27 mouse cellular contexts compared by ENCODE assay signal in genomic region chr9:95226986-95227385, GRCm38 (mm10).
"Had no signal": no experiment of that assay in that cellular context is flagged by ENCODE, and none has a peak within 500 bp of the region (broad histone marks: within the 10 kb centered on the region; RNA-seq: fewer than 3 reads in every experiment).

No protein-coding gene starts in this region.

- H3K4me1 ChIP-seq: limb, embryonic 10.5 days; limb, embryonic 12.5 days; limb, embryonic 13.5 days; limb, embryonic 15.5 days; liver, embryonic 13.5 days; liver, embryonic 15.5 days; lung, embryonic 15.5 days; megakaryocyte, embryonic 14.5 days; midbrain, embryonic 10.5 days; midbrain, embryonic 12.5 days; midbrain, embryonic 13.5 days had no signal

- H3K27me3 ChIP-seq: limb, embryonic 12.5 days; limb, embryonic 13.5 days; limb, embryonic 15.5 days; liver, embryonic 12.5 days; liver, embryonic 13.5 days; liver, embryonic 15.5 days; lung, embryonic 15.5 days; megakaryocyte, embryonic 14.5 days; midbrain, embryonic 12.5 days; midbrain, embryonic 13.5 days; midbrain, embryonic 15.5 days had no signal

- DNase-seq: left cerebral cortex, postnatal 4 days; liver; liver, embryonic 13.5 days; liver, postnatal 0 days; lung, adult 18-20 months; lung, adult 2 months; lung, embryonic 14.5 days; lung, postnatal 10 days; lung, postnatal 14 days; lung, postnatal 36 days; lung, postnatal 4 days; midbrain, embryonic 14.5 days had no signal

- H3K4me3 ChIP-seq: limb, embryonic 10.5 days; limb, embryonic 12.5 days; limb, embryonic 13.5 days; limb, embryonic 15.5 days; liver, embryonic 12.5 days; liver, embryonic 13.5 days; liver, embryonic 15.5 days; lung, embryonic 15.5 days; megakaryocyte, embryonic 14.5 days; midbrain, embryonic 10.5 days; midbrain, embryonic 12.5 days; midbrain, embryonic 13.5 days; midbrain, embryonic 15.5 days; myocyte had no signal

- H3K27ac ChIP-seq: limb, embryonic 10.5 days; limb, embryonic 12.5 days; limb, embryonic 13.5 days; limb, embryonic 15.5 days; liver, embryonic 12.5 days; liver, embryonic 13.5 days; liver, embryonic 14.5 days; liver, embryonic 15.5 days; lung, embryonic 15.5 days; macrophage; midbrain, embryonic 10.5 days; midbrain, embryonic 12.5 days; midbrain, embryonic 13.5 days; midbrain, embryonic 15.5 days had no signal

- H3K9me3 ChIP-seq: limb, embryonic 10.5 days; limb, embryonic 12.5 days; limb, embryonic 13.5 days; limb, embryonic 15.5 days; liver, embryonic 12.5 days; liver, embryonic 13.5 days; liver, embryonic 15.5 days; lung, embryonic 15.5 days; megakaryocyte, embryonic 14.5 days; midbrain, embryonic 10.5 days; midbrain, embryonic 12.5 days; midbrain, embryonic 13.5 days; midbrain, embryonic 15.5 days had no signal

- H3K36me3 ChIP-seq: limb, embryonic 10.5 days; limb, embryonic 12.5 days; limb, embryonic 13.5 days; limb, embryonic 15.5 days; liver, embryonic 12.5 days; liver, embryonic 13.5 days; liver, embryonic 15.5 days; lung, embryonic 15.5 days; midbrain, embryonic 10.5 days; midbrain, embryonic 12.5 days; midbrain, embryonic 13.5 days; midbrain, embryonic 15.5 days had no signal
